Mouse (Mus musculus): ENCODE measurements around the gene Myh3.

Gene Myh3

GRCm38 (mm10) chr11:67105689-67106088, 27.6 kb downstream of the Myh3 start:
- DNase-seq (ENCODE audit: low read depth, low spot score), result no peak

DNA sequence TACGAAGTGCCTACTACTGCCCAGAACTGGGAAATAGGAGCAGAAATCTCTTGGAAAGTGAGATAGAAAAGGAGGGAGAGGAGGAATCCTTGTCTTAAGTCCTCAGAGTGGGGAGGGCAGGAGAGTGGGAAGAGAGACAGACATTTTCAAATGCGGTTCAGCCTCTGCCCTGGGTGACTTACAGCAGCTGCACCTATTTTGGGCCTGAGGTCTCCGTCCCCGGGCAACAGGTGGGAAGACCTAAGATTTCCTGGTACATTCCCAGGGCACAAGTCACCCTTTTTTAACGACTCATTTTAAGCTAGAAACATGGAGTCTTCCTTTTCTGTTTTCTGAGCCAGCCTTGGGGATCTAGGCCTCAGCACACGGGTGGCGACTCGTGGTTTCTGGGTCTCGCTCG, 28.9 kb downstream of the Myh3 start:
- no peak for DNase-seq (ENCODE audit: low read depth, low spot score)

GRCm38 (mm10) chr11:67110168-67110948, 32.3 kb downstream of the Myh3 start:
- peak; percentile 58 for DNase-seq (ENCODE audit: low read depth, low spot score)

GRCm38 (mm10) chr11:67112019-67112850, 34.1 kb downstream of the Myh3 start:
- DNase-seq (ENCODE audit: low read depth, low spot score), result peak; percentile 73

DNA sequence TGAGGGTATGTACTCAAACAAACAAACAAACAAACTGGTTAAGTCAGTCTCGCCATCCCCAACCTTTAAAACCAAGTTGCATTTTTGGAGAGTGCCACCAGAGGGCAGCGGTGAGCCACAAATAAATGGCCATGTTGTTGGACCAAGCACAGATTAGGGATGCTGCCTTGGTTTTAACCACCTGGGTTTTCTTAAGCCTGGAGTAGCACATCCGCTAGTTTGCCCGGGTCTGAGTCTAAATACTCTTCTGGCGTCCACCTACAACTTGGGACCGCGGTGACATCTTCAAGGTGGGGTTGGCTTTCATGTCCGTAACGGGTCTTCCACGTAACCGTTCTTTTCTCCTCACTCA, 34.7 kb downstream of the Myh3 start:
- DNase-seq (ENCODE audit: low read depth, low spot score), result peak; percentile 70

DNA sequence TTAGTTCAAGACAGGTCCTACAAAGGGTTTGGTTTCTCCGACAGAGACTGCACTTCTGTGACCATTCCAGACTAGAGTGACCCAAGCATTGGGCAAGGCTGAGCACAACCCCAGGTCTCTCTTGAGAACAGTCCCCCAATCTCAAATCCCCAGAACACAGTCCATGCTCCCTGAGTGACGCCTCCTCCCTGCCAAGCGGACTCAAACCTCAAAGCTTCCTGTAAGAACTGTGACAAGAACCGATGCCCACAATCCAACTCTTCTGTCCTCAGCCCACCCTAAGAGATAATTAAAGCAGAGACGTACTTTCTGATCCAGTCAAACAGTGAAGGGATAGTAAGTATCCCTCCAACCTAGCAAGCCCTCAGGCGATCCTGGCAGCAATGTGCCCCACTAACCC, 35.3 kb downstream of the Myh3 start:
- no peak for DNase-seq (ENCODE audit: low read depth, low spot score)

GRCm38 (mm10) chr11:67114261-67114660, 36.2 kb downstream of the Myh3 start:
- DNase-seq (ENCODE audit: low read depth, low spot score), result no peak

DNA sequence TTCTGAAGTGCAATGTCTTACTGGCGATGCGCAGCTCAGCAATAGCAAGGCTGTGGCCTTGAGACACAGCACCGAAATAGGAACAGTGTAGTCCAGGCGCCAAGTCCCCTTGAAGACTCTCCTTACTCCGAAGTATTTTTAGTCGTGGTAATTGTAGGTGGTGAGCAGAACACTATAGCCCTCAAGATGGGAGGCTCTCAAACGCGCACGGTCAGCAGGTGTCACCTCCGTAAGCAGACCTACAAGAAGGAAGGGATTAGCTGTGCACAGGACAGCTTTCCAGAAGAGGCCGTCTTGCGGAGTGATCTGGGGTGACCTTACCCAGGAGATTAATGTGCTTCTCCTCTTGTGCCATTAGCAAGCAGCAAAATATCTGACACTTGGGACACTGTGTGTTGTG, 36.8 kb downstream of the Myh3 start:
- DNase-seq (ENCODE audit: low read depth, low spot score), result no peak

GRCm38 (mm10) chr11:67116725-67117124, 38.6 kb downstream of the Myh3 start:
- DNase-seq (ENCODE audit: low read depth, low spot score), result no peak

DNA sequence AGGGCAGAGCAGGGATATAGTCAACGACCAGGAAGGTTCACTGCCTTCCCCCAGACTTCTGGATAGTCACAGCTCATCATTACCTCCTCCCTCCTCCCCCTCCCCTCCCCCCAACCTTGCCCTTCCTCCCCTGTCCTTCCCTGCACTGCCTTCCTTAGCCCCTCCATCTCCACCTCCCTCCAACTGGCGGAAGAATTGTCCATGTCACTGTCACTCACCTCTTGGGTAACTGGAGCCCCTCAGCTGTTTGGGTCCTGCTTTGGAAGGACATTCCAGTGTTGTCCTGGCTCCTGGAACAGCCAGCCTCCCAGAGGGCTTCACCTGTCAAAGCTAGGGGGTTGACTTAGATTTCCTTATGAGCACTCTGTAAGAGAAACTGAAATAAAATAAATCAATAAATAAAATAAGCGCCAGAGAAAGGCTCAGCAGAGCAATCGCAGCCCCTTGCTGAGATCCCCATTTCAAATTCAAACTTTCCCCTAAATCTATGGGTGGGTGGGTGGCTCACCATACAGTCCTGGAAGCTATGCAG, 41.5 kb downstream of the Myh3 start:
- DNase-seq (ENCODE audit: low read depth, low spot score), result no peak

DNA sequence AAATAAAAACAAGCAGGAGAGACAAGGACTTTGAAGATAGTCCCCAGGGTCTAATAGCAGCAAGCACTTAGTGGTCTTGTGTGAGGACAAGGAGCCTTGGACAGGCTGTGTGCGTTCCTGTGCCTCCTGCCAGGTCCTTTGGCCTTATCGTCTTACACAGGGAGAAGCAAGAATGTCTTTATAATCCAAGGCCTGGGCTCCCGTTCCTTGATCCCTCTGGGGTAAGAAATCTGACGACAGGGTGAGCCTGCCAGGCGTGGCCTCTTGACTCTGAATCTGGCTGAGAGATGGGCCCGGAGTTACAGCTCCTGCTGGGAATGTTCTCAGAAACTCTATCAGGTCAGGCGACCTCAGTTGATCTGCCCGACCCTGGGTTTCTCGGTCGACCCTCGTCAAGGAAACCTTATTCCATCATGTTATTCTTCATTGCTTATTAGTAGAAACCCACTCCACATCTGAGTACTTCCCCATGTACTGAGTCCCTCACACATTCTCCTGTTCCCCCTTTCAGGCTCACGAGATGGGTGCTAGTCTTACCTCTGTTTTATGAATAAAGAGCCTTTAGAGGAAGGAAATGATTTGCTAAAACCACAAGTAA, 42.7 kb downstream of the Myh3 start:
- no peak for DNase-seq (ENCODE audit: low read depth, low spot score)

DNA sequence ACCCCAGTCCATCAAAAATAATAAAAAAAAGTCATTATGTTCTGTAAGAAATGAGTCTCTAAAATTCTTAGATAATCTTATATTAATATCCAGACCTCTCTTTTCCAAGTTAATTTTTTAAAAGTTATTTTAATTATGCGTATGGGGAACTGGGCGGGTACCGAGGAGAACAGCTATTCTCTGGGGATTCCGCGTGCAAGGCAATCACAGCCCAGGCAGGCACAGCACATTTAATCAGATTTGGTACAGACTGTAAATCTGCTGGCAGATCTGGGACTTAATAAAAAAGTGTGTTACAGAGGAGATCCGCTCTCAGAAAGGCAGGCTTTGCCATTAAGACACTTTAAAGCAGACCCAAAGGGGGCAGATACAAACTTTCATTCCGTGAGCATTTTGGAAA, 46.8 kb downstream of the Myh3 start:
- DNase-seq (ENCODE audit: low read depth, low spot score), result no peak

DNA sequence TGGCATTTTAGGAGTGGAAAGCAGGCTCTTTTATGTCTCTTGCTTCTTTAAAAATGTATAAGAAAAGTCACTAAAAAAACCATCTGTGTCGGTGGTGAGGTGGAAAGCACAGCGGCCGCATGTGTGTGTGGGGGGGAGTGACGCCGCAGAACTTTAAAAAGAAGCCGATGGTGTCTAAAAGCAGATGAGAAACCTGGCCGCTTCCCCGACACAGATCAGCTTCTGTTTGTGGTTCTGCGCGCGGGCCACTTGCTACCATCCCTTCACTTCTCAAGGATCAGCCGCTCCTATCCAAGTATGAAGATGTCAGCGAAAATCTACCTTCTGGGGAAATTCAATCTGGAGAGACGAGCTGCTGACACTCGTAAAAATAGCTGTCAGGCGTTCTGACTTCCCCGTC, 47.3 kb downstream of the Myh3 start:
- no peak for DNase-seq (ENCODE audit: low read depth, low spot score)

DNA sequence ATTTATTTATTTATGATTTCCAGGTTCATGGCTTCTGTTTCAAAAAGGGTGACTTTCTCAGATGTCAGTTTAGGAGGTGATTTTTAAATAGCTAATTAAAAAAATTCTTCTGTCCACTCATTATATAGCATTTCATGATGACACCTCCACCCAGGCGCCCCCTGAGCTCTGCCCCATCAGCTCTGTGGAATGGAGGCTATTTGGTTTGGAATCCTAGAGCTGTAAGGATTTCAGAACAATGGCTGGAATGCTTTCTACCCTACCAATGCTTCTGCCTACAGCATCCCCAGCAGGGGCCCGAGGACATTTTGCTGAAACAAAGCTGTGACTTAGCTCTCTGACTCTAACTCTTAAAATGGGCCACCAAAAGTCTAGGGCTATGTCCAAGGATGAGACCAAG, 55.4 kb downstream of the Myh3 start:
- DNase-seq (ENCODE audit: low read depth, low spot score), result no peak

DNA sequence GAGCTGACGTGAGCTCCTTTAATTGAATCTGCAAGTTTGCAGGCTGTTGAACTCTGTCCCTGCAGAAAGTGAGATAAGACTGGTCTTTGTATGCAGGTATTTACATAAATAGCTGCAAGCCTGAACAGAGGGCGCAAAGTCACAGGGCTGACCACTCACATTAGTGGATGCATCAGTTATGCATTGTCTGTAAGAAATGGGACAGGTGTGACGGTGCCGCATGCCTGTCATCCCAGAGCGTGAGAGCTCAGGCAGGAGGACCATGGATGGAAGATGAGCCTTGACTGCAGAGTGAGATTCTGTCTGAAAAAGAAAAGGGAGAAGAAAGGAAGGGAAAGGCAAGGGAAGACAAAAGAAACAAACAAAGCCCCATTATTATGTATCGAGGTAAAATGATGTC, 56.6 kb downstream of the Myh3 start:
- no peak for DNase-seq (ENCODE audit: low read depth, low spot score)

- no peak for DNase-seq (ENCODE audit: low read depth, low spot score)
These were observed 57.4 kb downstream of the Myh3 start for GRCm38 (mm10) chr11:67135532-67135931.

- no peak for DNase-seq (ENCODE audit: low read depth, low spot score)
These were observed 61.5 kb downstream of the Myh3 start for GRCm38 (mm10) chr11:67139556-67139955.

DNA sequence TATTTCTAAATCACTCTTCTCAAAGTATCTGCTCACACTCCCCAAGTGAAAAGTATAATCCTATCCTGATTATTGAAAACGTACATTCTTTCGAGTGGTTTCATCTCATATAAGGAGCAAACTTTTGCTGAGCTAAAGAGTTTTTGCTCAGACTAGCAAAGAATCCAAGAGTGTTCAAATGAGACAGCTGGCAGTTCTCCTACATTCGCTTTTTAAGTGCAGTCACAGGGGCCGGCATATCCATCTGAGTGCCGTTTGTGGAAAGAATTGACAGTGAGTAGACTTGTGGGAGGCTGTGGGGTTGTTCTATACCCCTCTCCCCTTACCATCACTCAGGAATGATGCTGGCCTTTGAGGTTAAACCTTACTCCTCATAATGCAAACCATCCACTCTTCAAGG, 62.1 kb downstream of the Myh3 start:
- DNase-seq (ENCODE audit: low read depth, low spot score), result no peak

DNA sequence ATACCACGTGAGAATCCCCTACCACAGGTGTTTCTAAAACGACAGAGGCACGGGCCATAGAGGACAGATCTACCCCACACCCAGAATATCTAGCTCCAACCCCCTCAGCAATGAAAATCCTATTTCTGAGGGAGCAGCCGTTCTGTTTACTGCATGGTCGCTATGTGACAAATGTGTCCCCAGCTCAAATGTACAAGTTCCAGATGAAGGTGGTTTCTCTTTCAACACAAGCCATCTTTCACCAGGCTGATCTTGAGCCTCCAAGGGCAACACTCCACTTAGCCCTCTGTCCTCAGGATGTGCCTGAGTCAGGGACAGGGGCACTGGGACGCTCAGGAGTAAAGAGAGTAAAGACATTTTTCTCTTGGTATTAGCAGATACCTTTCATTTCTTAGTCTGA, 62.9 kb downstream of the Myh3 start:
- DNase-seq (ENCODE audit: low read depth, low spot score), result no peak

DNA sequence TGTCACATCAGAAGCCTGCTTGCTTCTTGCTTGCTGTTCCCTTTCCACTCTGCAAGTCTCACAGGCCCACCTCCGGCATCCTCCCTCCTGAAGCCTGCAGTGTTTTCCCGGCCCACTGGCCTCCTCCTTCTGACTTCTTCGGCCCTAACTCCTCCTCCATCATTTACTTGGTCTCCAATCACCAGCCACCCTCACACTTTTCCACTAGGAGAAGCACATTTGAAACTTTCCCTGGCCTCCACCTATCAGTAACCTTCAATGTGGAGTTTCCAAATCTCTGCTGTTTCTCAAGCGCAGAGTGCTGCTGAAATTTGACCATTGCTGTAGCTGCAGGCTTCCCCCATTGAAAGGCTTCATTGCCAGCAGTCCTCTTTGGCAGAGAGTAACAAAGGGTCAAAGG, 63.9 kb downstream of the Myh3 start:
- DNase-seq (ENCODE audit: low read depth, low spot score), result no peak

GRCm38 (mm10) chr11:67143065-67143464, 65.0 kb downstream of the Myh3 start:
- DNase-seq (ENCODE audit: low read depth, low spot score), result no peak

GRCm38 (mm10) chr11:67143863-67144498, 65.9 kb downstream of the Myh3 start:
- DNase-seq (ENCODE audit: low read depth, low spot score), result peak; percentile 73

All from A20 (cell line).